Mouse (Mus musculus) small intestine, adult 2 months (tissue): ENCODE measurements around the gene a.

Source experiments
- CTCF ChIP-seq: fragments of 200-500 bp; IDR thresholded peaks from 2 replicates; pipeline ENCODE4 v1.5.1; 2012; ENCODE audit warnings: low read depth, mild to moderate bottlenecking, control low read depth, inconsistent platforms, low read length, moderate library complexity, mixed read lengths; ENCODE audit not compliant: insufficient replicate concordance, insufficient read length; ENCODE audit errors: extremely low read depth
- POLR2A ChIP-seq: fragments of 200-500 bp; IDR thresholded peaks from 2 replicates; pipeline ENCODE4 v1.6.1; 2012; ENCODE audit warnings: low read depth, mild to moderate bottlenecking, control low read depth, inconsistent platforms, low read length, moderate library complexity

DNA sequence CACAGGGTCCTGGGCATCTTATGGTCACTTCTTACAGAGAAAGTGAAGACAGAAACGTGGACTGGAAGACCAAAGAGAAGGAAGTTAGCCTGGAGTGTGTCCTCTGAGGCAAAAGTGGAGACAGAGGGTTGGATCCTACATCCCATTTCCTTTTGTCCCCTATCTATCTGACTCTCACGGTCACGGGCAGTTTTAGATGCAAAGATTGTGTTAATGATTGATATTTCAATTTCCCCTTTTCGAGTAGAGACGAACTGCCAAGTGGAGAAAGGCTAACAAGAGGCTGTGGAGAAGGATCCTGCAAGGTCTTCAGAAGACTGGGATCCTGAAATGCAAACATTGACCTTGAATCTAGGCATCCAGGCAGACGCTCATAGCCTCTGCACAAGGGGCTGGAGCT, 297.1 kb downstream of the a start:
- TF ChIP-seq CTCF (no peak), POLR2A (no peak)
